Comparison of ENCODE assay signal across 29 mouse cellular contexts in genomic region chr15:85369765-85370164, GRCm38 (mm10).
"Had no signal": no experiment of that assay in that cellular context is flagged by ENCODE, and none has a peak within 500 bp of the region (broad histone marks: within the 10 kb centered on the region; RNA-seq: fewer than 3 reads in every experiment).

No protein-coding gene starts in this region.

- H3K4me3 ChIP-seq: embryonic facial prominence, embryonic 10.5 days; embryonic facial prominence, embryonic 12.5 days; embryonic facial prominence, embryonic 13.5 days; embryonic facial prominence, embryonic 15.5 days; erythroblast, embryonic 14.5 days; forebrain, embryonic 10.5 days; forebrain, embryonic 12.5 days; forebrain, embryonic 13.5 days; forebrain, embryonic 15.5 days; gastrocnemius, adult 2 months; heart, adult 2 months had no signal

- H3K4me2 ChIP-seq: embryonic facial prominence, embryonic 12.5 days; embryonic facial prominence, embryonic 13.5 days; embryonic facial prominence, embryonic 15.5 days; forebrain, embryonic 12.5 days; forebrain, embryonic 13.5 days; forebrain, embryonic 15.5 days had no signal

- ATAC-seq: forebrain, embryonic 13.5 days; forebrain, embryonic 14.5 days; forebrain, embryonic 15.5 days; forebrain, embryonic 16.5 days; forebrain, postnatal 0 days had no signal

- H3K27ac ChIP-seq: embryonic facial prominence, embryonic 10.5 days; embryonic facial prominence, embryonic 12.5 days; embryonic facial prominence, embryonic 13.5 days; embryonic facial prominence, embryonic 15.5 days; forebrain, embryonic 10.5 days; forebrain, embryonic 12.5 days; forebrain, embryonic 13.5 days; forebrain, embryonic 15.5 days; gastrocnemius, adult 2 months; heart, adult 2 months had no signal

- DNase-seq: cerebellum, adult 2 months; cerebellum, adult 8-10 months; cerebellum, adult 9-10 months; cerebellum, adult 9-11 months; cerebellum, postnatal 10 days; cerebellum, postnatal 14 days; cerebellum, postnatal 25 days; cerebellum, postnatal 36 days; embryo, embryonic 11 days; forebrain, postnatal 0 days; gastrocnemius, adult 2 months; gastrocnemius, postnatal 10 days; gastrocnemius, postnatal 14 days; gastrocnemius, postnatal 25 days; gastrocnemius, postnatal 36 days; heart, adult 11 months; heart, adult 18-20 months; heart, adult 2 months had no signal

- H3K9me3 ChIP-seq: embryonic facial prominence, embryonic 10.5 days; embryonic facial prominence, embryonic 12.5 days; embryonic facial prominence, embryonic 13.5 days; embryonic facial prominence, embryonic 15.5 days; forebrain, embryonic 10.5 days; forebrain, embryonic 12.5 days; forebrain, embryonic 13.5 days; forebrain, embryonic 15.5 days had no signal

- H3K27me3 ChIP-seq: embryonic facial prominence, embryonic 12.5 days; embryonic facial prominence, embryonic 13.5 days; embryonic facial prominence, embryonic 15.5 days; forebrain, embryonic 12.5 days; forebrain, embryonic 13.5 days; forebrain, embryonic 15.5 days had no signal

- H3K4me1 ChIP-seq: embryonic facial prominence, embryonic 10.5 days; embryonic facial prominence, embryonic 12.5 days; embryonic facial prominence, embryonic 13.5 days; embryonic facial prominence, embryonic 15.5 days; forebrain, embryonic 10.5 days; forebrain, embryonic 12.5 days; forebrain, embryonic 13.5 days had no signal

- H3K9ac ChIP-seq: embryonic facial prominence, embryonic 12.5 days; embryonic facial prominence, embryonic 13.5 days; embryonic facial prominence, embryonic 15.5 days; forebrain, embryonic 12.5 days; forebrain, embryonic 13.5 days; forebrain, embryonic 15.5 days; forebrain, postnatal 0 days had no signal
